Mouse (Mus musculus) left cerebral cortex, adult 9 months (tissue): ENCODE measurements at regions not wholly inside any gene's neighbourhood (a gene's known extent, or its start where the extent isn't known, plus 50 kb on each side); places are given as distances from the start of the nearest gene placed in this dataset.

Experiments
- DNase-seq, 2 experiments: peaks; one replicate each; pipeline ENCODE4 v3.0.0; 2022; ENCODE audit warnings: low spot score in 2 of 2

DNA sequence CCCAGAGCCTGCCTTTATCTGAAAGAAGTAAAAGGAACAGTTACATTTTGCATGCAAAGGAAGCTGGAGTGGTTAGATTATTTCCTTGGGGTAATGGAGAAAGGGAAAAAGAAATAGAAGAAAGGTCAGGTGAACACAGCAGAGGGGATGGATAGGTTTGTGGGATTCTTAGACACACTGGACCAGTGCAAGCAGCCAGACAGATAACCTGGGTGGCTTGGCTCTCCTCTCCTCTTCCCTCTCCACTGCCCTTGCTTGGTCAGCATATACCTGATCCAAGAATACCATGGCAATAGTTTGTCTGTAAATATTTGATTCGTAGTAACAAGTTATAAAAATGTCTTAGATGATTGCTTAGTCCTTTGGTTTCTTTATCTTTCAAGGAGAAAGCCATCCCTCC lies 59.9 kb upstream of the Slc30a5 start:
- DNase-seq = no peak

DNA sequence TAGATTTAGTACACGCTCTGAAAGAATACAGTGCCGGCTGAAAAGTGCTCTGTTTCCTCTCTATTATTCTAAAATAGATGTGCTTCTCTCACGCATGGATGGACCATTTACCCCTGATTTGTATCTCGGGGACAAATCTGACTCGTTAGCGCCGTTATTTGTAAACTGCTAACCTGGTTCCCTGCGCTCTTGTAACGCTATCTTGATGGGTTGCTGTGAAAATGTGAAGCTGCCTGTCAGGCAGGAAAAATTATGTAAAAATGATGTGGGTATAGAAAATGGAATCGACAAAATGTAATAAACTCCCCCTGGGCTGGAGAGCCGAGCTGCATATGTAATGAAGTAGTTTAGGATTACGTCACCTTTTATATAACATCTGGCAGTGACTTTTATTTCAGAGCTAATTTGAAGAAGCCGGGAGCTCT lies 59.4 kb upstream of the Slc30a5 start:
- peak; percentile 62 to 65 for DNase-seq

DNA sequence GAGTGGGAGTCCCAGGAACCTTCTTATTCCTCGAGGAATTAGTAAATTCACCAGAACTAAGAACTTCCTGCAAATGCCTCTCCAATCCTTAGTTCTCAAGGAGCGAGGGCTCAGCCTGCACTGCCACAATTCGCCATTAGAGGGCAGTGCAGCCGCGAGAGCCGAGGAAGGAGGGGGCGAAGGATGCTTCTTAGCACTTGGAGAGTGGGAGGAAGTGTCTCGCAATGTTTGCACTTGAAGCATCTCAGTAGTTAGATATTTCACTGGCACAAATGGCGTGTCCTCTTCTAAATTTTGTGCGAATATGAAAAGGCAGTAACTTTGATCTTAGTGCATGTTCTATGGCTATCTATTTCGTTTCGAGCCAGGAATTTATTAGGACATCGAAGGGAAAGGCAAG lies 59.0 kb upstream of the Slc30a5 start:
- DNase-seq = peak; percentile 65 to 92

DNA sequence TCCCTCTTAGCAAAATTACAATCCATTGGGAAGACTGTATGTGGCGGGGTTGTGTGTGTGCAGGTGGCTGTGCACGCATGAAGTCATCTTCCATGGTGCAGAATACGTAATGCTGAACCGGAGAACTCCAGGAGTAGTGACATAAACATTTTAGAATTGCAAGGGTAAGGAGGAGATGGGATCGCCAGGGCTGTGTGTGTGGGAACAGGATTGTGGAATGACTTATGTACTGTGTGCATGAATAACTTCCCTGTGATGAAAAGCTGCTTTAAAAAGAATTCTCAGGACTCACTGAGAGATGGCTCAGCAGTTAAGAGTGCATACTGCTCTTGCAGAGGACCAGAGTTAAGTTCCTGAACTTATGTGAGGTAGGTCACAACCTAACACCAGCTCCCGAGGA lies 57.2 kb upstream of the Slc30a5 start:
- peak; percentile 28 to 52 for DNase-seq

DNA sequence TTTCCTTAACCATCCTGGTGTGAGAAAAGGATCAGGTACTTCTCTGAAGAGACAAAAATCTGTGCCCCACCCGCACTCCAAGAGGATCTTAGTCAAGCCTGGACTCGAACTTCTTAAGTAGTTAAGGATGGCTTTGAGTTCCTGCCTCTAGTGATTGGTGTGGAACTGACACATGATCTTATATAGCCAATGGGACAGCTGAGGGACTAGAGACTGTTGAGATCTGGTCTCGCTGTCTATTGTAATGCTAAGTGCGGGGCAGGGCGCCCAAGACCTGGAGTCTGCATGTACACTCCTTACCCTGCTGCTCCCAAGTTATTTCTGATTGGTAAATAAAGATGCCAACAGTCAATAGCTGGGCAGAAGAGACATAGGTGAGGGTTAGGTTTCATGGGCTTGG lies 55.3 kb upstream of the Slc30a5 start:
- no peak for DNase-seq

DNA sequence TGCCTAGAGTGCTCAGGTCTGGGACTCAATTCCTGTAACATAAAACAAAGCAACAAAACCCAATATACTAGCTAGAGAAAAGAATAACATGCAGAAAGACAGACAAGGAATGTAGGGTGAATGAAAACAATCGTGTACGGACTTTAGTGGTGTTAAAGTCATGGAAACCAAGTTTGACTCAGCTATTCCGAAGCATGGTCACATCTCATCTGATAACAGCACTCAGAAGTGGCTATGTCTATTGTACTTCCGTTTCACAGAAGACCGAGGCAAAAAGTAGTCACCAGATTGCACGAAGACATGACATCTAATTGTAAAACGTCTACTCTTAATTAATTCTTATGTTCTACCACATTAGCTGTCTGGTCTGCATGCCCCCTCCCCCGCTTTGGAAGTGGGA lies 50.5 kb upstream of the Slc30a5 start:
- no peak for DNase-seq
